Mouse (Mus musculus): ENCODE measurements around the gene Mas1. TPM values are rescaled to one million over a fixed set of nuclear protein-coding genes. Genes with fewer than 3 reads are reported as not detected.

Mas1 gene
- polyA plus RNA-seq, 1 experiment from 2014 or later = 0.28 TPM

- Histone ChIP-seq H3K36me3 (ENCODE audit: control insufficient read depth, insufficient read depth, low read length) (no peaks in the 10 kb centered on the region), H3K4me1 (ENCODE audit: control insufficient read depth, insufficient read depth, low read length) (no peaks in the 10 kb centered on the region), H3K9ac (replicated peaks; ENCODE audit: low read depth, low read length) (no peak overlapping the region), H3K9me3 (ENCODE audit: control insufficient read depth, low read length) (no peaks in the 10 kb centered on the region), H3K27ac (ENCODE audit: low read depth, low read length) (no peak overlapping the region), H3K27me3 (ENCODE audit: control insufficient read depth, insufficient read depth, low read length) (no peaks in the 10 kb centered on the region), H3K4me2 (ENCODE audit: low read depth, low read length) (no peak overlapping the region), H3K4me3 (ENCODE audit: low read depth, low read length) (no peak overlapping the region)
- 48% methylated on average over 4 of the region's 4 CpGs for WGBS
- ATAC-seq (ENCODE audit: low read depth) = no peak
Observed at GRCm38 (mm10) chr17:12858072-12858471, 9.9 kb downstream of the Mas1 start.

DNA sequence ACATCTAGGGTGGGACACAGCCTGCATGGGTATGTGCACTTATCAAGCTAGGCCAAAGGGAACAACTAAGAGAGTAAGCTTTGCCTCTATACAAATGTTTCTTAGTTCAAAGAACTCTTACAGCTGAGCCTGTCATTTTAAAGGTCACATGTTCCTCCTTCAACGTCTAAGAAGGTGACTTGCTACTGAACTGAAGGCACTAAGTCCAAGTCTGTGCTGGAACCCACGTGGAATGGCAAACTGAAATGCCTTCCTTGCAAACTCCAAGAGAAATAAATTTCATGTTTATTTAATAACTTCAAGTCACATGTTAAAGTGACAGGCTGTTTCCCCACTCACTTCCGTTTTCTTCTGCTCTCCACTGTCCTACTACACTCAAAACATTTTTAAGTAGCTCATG is 10.5 kb downstream of the Mas1 start:
- Histone ChIP-seq H3K27me3 (ENCODE audit: control insufficient read depth, insufficient read depth, low read length) (no peaks in the 10 kb centered on the region), H3K4me2 (ENCODE audit: low read depth, low read length) (no peak overlapping the region), H3K4me3 (ENCODE audit: low read depth, low read length) (no peak overlapping the region), H3K9ac (replicated peaks; ENCODE audit: low read depth, low read length) (no peak overlapping the region), H3K4me1 (ENCODE audit: control insufficient read depth, insufficient read depth, low read length) (no peaks in the 10 kb centered on the region), H3K36me3 (ENCODE audit: control insufficient read depth, insufficient read depth, low read length) (no peaks in the 10 kb centered on the region), H3K27ac (ENCODE audit: low read depth, low read length) (no peak overlapping the region), H3K9me3 (ENCODE audit: control insufficient read depth, low read length) (no peaks in the 10 kb centered on the region)
- 63% methylated on average over 3 of the region's 3 CpGs for WGBS
- ATAC-seq (ENCODE audit: low read depth) = no peak

DNA sequence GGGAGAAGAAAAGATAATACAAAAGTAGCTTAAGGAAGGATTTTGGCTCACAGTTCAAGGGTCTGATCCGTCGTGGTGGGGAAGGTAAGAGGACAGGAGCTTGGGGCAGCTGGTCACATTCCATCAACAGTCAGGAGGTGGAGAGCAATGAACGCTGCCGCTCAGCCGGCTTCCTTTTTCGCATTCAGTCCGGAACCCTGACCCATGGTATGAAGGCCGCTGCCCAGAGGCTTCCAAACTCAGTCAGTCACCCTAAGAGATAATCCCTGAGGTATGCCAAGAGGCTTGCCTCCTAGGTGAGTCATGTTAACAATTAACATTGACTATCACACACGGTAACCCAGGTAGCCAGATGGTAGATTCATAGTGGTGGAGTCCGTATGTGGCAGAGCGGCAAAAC is 13.6 kb downstream of the Mas1 start:
- 91% methylated on average over 11 of the region's 11 CpGs for WGBS
- no peaks in the 10 kb centered on the region for H3K4me1 ChIP-seq (ENCODE audit: control insufficient read depth, insufficient read depth, low read length)

GRCm38 (mm10) chr17:12853821-12854220 is 14.1 kb downstream of the Mas1 start:
- no peak overlapping the region for H3K9ac ChIP-seq (replicated peaks; ENCODE audit: low read depth, low read length)
- ATAC-seq (ENCODE audit: low read depth) = no peak

More for the DNA sequence above, 13.6 kb downstream of the Mas1 start:
- H3K4me3 ChIP-seq (ENCODE audit: low read depth, low read length) = no peak overlapping the region
- H3K36me3 ChIP-seq (ENCODE audit: control insufficient read depth, insufficient read depth, low read length) = no peaks in the 10 kb centered on the region
- H3K9me3 ChIP-seq (ENCODE audit: control insufficient read depth, low read length) = no peaks in the 10 kb centered on the region
- no peak for ATAC-seq (ENCODE audit: low read depth)
- H3K9ac ChIP-seq (replicated peaks; ENCODE audit: low read depth, low read length) = no peak overlapping the region
- no peak overlapping the region for H3K4me2 ChIP-seq (ENCODE audit: low read depth, low read length)
- H3K27me3 ChIP-seq (ENCODE audit: control insufficient read depth, insufficient read depth, low read length) = no peaks in the 10 kb centered on the region
- H3K27ac ChIP-seq (ENCODE audit: low read depth, low read length) = no peak overlapping the region

DNA sequence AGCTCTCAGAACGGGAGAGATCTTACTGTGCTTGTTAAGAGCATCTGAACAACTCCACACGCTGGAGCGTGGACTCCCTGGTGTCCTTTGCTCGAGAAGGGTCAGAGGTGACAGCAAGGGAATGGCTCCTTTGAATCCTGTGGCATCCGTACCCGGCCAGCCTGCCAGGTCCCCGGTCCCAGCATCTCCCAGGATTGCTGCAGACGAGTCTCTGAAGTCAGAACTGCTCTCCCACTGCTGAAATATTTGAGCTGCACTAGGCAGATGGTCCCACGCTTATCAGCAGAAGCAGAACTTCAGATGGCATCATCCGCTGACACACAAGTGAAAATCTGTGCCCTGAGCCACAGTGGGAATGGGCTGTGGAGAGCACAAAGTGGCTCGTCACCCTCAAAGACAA is 16.3 kb downstream of the Mas1 start:
- no peaks in the 10 kb centered on the region for H3K4me1 ChIP-seq (ENCODE audit: control insufficient read depth, insufficient read depth, low read length)
- H3K4me2 ChIP-seq (ENCODE audit: low read depth, low read length) = no peak overlapping the region
- H3K9ac ChIP-seq (replicated peaks; ENCODE audit: low read depth, low read length) = no peak overlapping the region
- no peak overlapping the region for H3K4me3 ChIP-seq (ENCODE audit: low read depth, low read length)
- H3K36me3 ChIP-seq (ENCODE audit: control insufficient read depth, insufficient read depth, low read length) = no peaks in the 10 kb centered on the region
- ATAC-seq (ENCODE audit: low read depth) = no peak
- 70% methylated on average over 11 of the region's 11 CpGs for WGBS
- H3K27me3 ChIP-seq (ENCODE audit: control insufficient read depth, insufficient read depth, low read length) = no peaks in the 10 kb centered on the region
- H3K27ac ChIP-seq (ENCODE audit: low read depth, low read length) = no peak overlapping the region
- no peaks in the 10 kb centered on the region for H3K9me3 ChIP-seq (ENCODE audit: control insufficient read depth, low read length)

More at GRCm38 (mm10) chr17:12853821-12854220, 14.1 kb downstream of the Mas1 start:
- Histone ChIP-seq H3K4me1 (ENCODE audit: control insufficient read depth, insufficient read depth, low read length) (no peaks in the 10 kb centered on the region), H3K36me3 (ENCODE audit: control insufficient read depth, insufficient read depth, low read length) (no peaks in the 10 kb centered on the region), H3K4me2 (ENCODE audit: low read depth, low read length) (no peak overlapping the region), H3K27me3 (ENCODE audit: control insufficient read depth, insufficient read depth, low read length) (no peaks in the 10 kb centered on the region), H3K9me3 (ENCODE audit: control insufficient read depth, low read length) (no peaks in the 10 kb centered on the region), H3K4me3 (ENCODE audit: low read depth, low read length) (no peak overlapping the region), H3K27ac (ENCODE audit: low read depth, low read length) (no peak overlapping the region)
- WGBS = 79% methylated on average over 2 of the region's 2 CpGs

DNA sequence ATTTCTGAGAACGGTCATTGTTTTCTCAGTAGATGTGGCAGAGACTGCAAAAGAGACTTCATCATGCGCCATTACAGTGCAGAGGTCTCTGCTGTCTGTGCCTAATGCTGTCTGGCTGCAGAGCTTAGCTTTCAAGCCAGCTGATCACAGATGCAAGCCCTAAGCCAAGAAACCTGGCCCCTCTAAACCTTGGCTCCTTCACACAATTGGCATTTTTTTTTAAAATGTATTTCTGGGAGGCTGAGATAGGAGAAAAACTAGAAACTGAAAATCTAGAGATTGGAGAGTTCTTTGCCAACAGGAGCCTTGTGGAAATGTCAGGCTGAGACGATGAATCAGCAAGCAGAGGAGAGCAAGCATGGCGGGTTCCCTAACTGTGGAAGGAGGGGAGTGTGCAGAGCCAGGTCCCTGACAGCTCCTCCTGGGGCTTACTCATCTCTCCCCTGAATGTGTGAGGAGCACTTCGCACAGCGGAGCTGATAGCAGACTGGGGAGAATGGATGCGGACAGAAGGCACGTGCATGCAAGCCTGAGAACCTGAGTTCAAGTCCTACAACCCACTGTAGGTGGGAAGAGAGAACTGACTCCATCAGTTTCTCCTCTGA is 18.1 kb downstream of the Mas1 start:
- Histone ChIP-seq H3K4me2 (ENCODE audit: low read depth, low read length) (no peak overlapping the region), H3K4me3 (ENCODE audit: low read depth, low read length) (no peak overlapping the region), H3K27me3 (ENCODE audit: control insufficient read depth, insufficient read depth, low read length) (no peaks in the 10 kb centered on the region), H3K27ac (ENCODE audit: low read depth, low read length) (no peak overlapping the region), H3K4me1 (ENCODE audit: control insufficient read depth, insufficient read depth, low read length) (no peaks in the 10 kb centered on the region), H3K9ac (replicated peaks; ENCODE audit: low read depth, low read length) (no peak overlapping the region), H3K36me3 (ENCODE audit: control insufficient read depth, insufficient read depth, low read length) (no peaks in the 10 kb centered on the region), H3K9me3 (ENCODE audit: control insufficient read depth, low read length) (no peaks in the 10 kb centered on the region)
- no peak for ATAC-seq (ENCODE audit: low read depth)
- WGBS = 91% methylated on average over 8 of the region's 8 CpGs

DNA sequence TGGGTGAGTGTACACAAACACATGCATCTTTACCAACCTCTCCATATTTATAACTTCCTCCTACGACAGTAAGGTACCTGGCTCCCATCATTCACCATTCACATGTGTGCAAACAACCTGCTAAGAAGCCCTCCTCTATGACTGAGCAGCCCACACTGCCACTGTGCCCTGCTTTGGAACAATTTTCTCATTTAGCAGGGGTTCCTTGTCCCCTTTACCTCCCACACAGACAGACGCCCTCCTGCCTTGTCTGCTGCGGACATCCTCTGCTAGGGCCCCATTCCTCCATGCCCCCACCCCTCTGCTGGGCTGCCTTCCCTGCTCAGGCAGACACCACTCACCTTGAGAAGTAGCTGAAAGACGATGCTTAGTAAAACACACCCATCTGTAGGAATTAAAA is 20.2 kb downstream of the Mas1 start:
- Histone ChIP-seq H3K4me3 (ENCODE audit: low read depth, low read length) (no peak overlapping the region), H3K27ac (ENCODE audit: low read depth, low read length) (no peak overlapping the region), H3K36me3 (ENCODE audit: control insufficient read depth, insufficient read depth, low read length) (no peaks in the 10 kb centered on the region), H3K27me3 (ENCODE audit: control insufficient read depth, insufficient read depth, low read length) (no peaks in the 10 kb centered on the region), H3K4me2 (ENCODE audit: low read depth, low read length) (no peak overlapping the region), H3K9ac (replicated peaks; ENCODE audit: low read depth, low read length) (no peak overlapping the region), H3K9me3 (ENCODE audit: control insufficient read depth, low read length) (no peaks in the 10 kb centered on the region), H3K4me1 (ENCODE audit: control insufficient read depth, insufficient read depth, low read length) (no peaks in the 10 kb centered on the region)
- no peak for ATAC-seq (ENCODE audit: low read depth)
- 73% methylated on average over 4 of the region's 4 CpGs for WGBS

GRCm38 (mm10) chr17:12846474-12846873 is 21.5 kb downstream of the Mas1 start:
- ATAC-seq (ENCODE audit: low read depth) = no peak
- Histone ChIP-seq H3K36me3 (ENCODE audit: control insufficient read depth, insufficient read depth, low read length) (no peaks in the 10 kb centered on the region), H3K9ac (replicated peaks; ENCODE audit: low read depth, low read length) (no peak overlapping the region), H3K27me3 (ENCODE audit: control insufficient read depth, insufficient read depth, low read length) (no peaks in the 10 kb centered on the region), H3K27ac (ENCODE audit: low read depth, low read length) (no peak overlapping the region), H3K9me3 (ENCODE audit: control insufficient read depth, low read length) (no peaks in the 10 kb centered on the region), H3K4me1 (ENCODE audit: control insufficient read depth, insufficient read depth, low read length) (no peaks in the 10 kb centered on the region), H3K4me2 (ENCODE audit: low read depth, low read length) (no peak overlapping the region), H3K4me3 (ENCODE audit: low read depth, low read length) (no peak overlapping the region)
- 73% methylated on average over 5 of the region's 5 CpGs for WGBS

DNA sequence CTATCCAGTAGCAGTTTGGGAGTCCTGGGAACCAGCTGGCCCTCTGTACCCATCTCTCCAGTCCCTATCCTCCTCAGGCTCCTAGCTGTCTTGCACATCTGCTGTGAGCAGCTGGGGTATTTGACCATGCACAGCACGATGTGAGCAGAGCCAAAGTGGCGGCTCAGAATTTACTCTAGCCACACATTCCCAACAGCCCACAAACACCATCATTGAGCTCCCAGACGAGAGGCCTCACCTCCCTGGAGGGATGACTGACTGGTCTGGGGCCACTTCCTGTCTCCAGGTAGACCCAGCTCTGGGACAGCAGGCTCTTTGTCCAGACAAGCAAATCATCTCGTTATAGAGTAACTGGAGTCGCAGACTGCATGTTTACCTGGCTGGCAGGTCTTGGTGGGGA is 22.1 kb downstream of the Mas1 start:
- no peaks in the 10 kb centered on the region for H3K27me3 ChIP-seq (ENCODE audit: control insufficient read depth, insufficient read depth, low read length)
- 58% methylated on average over 5 of the region's 5 CpGs for WGBS
- ATAC-seq (ENCODE audit: low read depth) = no peak
- H3K9ac ChIP-seq (replicated peaks; ENCODE audit: low read depth, low read length) = no peak overlapping the region
- no peaks in the 10 kb centered on the region for H3K4me1 ChIP-seq (ENCODE audit: control insufficient read depth, insufficient read depth, low read length)
- H3K27ac ChIP-seq (ENCODE audit: low read depth, low read length) = no peak overlapping the region
- no peaks in the 10 kb centered on the region for H3K36me3 ChIP-seq (ENCODE audit: control insufficient read depth, insufficient read depth, low read length)
- no peaks in the 10 kb centered on the region for H3K9me3 ChIP-seq (ENCODE audit: control insufficient read depth, low read length)
- no peak overlapping the region for H3K4me3 ChIP-seq (ENCODE audit: low read depth, low read length)
- H3K4me2 ChIP-seq (ENCODE audit: low read depth, low read length) = no peak overlapping the region
